Mouse (Mus musculus) cerebellum, adult 11 months (tissue): ENCODE results near the gene Tmem198b.
"Not testable (repeated sequence)": the region's sequence is repeated elsewhere in the genome, so short reads cannot be mapped to it uniquely, and the experiment has no call there.

Experiments
- DNase-seq: peaks from one replicate; pipeline ENCODE4 v3.0.0; 2022

Gene Tmem198b

GRCm38 (mm10) chr10:128804271-128805091 is at the start of gene Tmem198b:
Tmem198b (minus strand) TSS chr10:128804370.
- DNase-seq = peak; percentile 65

- DNase-seq = no peak
Measured at GRCm38 (mm10) chr10:128850339-128850738, 46.2 kb upstream of the Tmem198b start.

GRCm38 (mm10) chr10:128848426-128848825 is 44.3 kb upstream of the Tmem198b start:
- DNase-seq = no peak

GRCm38 (mm10) chr10:128846664-128847063 is 42.5 kb upstream of the Tmem198b start:
- no peak for DNase-seq

DNA sequence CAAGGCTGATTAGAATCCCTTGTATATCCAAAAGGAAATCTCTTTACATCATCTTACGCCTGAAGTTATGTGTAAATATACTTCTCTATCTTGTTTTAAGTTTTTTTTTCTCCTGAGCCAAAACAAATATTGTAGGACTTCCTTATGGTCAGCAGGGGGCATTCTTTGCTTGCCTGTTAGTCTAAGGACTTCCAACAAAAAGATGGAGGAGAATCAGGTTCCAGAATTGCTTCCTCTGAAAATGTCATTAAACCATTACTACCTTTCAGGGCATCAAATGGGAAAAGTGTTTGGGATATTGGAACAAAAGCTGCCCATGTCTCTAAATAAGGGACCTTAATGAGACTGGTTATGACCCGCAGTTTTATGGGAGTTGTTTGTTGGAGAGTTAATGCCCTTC is 41.3 kb upstream of the Tmem198b start:
- no peak for DNase-seq

- DNase-seq = no peak
Measured at GRCm38 (mm10) chr10:128843260-128843659, 39.1 kb upstream of the Tmem198b start.

GRCm38 (mm10) chr10:128840612-128841011 is 36.4 kb upstream of the Tmem198b start:
- DNase-seq = no peak

DNA sequence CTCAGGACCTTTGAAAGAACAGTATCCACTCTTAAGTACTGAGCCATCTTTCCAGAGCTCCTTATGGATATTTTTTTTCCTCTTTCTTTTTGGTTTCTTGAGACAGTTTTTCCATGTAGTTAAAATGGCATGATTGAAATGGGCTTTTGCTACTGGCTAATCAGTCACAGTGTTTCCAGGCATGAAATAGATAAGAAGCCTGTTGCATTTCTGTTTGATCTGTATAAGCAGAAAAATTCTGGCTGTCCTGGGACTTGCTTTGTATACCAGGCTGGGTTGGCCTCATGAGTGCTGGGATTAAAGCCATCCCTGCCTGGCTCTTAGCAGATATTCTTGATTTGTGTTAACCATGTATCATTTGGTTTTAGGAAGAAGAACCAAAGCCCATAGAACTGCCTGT is 35.3 kb upstream of the Tmem198b start:
- DNase-seq = no peak

- DNase-seq = no peak
Measured at GRCm38 (mm10) chr10:128837400-128837799, 33.2 kb upstream of the Tmem198b start.

DNA sequence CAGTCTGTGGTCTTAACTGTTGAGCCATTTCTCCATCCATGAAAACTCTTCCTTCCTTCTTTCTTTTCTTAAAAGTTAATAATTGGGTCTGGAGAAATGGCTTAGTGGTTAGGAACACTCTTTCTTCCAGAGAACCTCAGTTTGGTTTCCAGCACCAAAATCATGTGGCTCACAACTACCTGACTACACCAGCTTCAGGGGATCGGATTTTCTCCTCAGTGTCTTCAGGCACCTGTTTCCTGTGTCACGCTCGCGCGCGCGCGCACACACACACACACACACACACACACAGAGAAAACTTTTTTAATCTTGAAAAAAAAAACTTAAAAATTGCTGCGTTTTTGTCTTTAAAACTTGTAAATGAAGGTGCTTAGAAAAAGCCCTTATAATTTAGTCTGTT is 19.7 kb upstream of the Tmem198b start:
- DNase-seq = no peak

DNA sequence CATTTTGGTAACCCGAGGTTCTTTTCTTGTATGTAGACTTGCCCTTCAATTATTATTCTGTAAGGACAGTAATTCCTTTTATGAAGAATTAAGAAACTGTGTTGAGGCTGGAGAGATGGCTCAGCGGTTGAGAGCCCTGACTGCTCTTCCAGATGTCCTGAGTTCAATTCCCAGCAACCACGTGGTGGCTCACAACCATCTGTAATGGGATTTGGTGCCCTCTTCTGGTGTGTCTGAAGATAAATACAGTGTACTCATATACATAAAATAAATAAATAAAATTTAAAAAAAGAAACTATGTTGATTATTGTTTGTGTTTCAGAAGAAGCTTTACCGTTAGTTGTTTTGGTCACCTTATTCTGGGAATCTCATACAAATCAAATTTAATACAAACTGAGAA is 18.9 kb upstream of the Tmem198b start:
- DNase-seq = not testable (repeated sequence)

DNA sequence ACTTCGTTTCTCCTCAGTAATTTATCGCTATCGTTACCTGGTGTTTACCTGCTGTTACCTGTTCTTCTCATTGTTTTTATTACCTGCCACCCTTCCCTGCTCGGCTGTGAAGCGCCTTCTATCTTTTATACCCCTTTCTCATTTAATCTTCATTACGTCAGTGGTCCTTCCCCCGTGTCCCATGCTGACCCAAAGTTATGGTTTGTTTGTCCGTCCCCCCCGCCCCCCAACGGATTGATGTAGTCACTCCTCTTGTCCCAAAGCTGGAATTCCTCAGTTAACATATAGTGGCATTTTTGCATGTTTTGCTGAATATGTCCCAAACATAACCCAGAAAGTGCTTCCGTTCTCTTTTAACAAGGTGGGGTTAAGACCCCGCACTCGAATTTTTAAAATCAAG is 18.0 kb upstream of the Tmem198b start:
- no peak for DNase-seq

GRCm38 (mm10) chr10:128821358-128822056 is 17.3 kb upstream of the Tmem198b start, which contains the start of gene Ormdl2:
Ormdl2 (minus strand) TSS chr10:128821645.
- DNase-seq = peak; percentile 99

DNA sequence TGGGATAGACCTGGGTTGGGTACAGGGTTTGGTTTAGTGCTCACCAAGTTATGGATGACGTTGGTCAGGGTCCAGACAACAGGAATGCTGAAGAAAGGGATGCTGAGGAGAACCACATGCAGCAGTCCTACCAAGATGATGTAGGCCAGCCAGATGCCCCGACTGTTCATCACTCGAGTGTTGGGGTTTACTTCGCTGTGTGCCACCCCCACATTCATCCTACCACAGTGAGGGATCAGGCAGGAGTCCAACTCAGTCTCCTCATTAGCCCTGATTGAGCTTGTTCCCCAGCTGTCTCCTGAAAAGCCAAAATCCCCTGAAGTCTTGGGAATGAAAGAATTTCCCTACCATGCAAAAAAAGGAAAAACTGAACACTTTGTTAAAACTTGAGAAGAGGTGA is 16.0 kb upstream of the Tmem198b start:
- no peak for DNase-seq

DNA sequence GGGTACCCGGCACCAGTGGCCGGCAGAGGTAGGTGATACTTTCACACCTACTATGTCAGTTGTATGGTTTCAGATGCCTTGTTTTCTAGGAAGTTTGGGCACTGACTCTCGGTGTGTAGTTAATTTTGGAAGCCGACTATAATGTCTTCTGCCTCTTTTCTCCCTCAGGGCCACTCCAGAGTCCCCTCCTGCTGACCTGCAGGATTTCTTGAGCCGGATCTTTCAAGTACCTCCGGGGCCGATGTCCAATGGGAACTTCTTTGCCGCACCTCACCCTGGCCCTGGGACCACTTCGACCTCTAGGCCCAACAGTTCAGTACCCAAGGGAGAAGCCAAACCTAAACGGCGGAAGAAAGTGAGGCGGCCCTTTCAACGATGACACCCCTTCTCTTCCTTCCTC is 12.9 kb upstream of the Tmem198b start, which contains the start of gene Sarnp:
Gene Sarnp (plus strand): TSS at position 301 of the 400 bp plus-strand sequence.
- no peak for DNase-seq

- DNase-seq = no peak
Measured at GRCm38 (mm10) chr10:128807018-128807417, 2.8 kb upstream of the Tmem198b start.

DNA sequence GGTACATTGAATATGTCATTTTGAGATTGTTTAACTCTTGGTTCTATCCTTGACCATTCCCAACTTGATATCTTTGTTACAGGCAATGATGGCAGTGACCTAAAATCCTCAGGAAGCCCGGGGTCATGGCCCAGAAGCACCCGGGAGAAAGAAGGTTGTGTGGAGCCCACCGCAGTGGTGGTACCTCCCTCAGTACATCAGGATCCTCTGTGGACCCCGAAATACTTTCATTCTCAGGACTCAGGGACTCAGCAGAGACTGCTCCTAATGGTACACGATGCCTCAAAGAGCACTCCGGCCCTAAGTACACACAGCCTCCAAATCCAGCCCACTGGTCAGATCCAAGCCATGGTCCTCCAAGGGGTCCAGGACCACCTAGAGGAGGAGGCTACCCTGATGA is 1.9 kb upstream of the Tmem198b start:
- no peak for DNase-seq

DNA sequence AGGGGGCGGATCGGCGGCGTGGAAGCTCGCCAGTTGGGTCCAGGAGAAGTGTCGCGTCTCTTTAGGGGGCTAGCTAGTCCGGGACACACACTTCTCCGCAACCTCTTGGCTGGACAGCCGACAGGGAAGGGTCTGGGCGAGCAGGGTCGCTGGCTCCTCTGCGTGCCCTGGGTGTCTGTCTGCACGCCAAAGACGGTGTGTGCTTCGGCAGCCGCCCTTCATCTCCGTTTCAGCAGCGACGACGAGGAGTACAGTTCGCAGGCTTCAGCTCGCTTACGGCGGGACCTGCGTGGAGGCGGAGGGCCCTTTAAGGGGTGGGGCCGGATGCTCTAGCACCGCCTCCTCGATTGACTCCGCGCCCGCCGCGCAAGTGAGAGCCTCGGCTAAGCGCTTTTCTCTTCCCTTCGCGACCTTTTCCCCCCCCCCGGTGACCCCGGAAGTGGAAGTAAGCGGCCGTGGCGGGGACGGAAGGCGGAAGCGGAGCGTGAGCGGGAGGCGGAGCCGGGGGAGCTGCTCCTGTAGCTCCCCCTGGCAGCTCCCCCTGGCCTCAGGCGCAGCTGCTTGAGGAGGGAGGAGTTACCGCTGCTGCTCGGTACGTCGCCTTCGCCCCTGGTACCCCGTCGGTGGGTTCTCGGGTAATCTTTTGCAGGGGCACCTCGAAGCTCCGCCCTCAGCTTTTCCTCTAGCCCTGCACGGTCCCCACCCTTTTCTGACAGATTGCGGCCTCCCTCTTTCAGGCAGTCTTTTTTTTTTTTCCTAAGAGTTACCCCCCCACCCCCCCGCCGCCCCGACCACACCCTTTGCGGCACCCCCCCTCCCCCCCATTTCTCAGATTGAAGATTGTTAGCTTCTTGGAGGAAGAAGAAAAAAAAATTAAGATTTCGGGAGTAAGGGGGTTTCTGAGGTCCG is 1.2 kb upstream of the Tmem198b start:
- DNase-seq = peak; percentile 93

- DNase-seq = peak; percentile 60
Measured at GRCm38 (mm10) chr10:128803771-128804270, 349 bp downstream of the Tmem198b start, which contains the start of gene Dnajc14. Dnajc14 (plus strand) TSS chr10:128804062.

- no peak for DNase-seq
Measured at GRCm38 (mm10) chr10:128803361-128803760, 809 bp downstream of the Tmem198b start.

DNA sequence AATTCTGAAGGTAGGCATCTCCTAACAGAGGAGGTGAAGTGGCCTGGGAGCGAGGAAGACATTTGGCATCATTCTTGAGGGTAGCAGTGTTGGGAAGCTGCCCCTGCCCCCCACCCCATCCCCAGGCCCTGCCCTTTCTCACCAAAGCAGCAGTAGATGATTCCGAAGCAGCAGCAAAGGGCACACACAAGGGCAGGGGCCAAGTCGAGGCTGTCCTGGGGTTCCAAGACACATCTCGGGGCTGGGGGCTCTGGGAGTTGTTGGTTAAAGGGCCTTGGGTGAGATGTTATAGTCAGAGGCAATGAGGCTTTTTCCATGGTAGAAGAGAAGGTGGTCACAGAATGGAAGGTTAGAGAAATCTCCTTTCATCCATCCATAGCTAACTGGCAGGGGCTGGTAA is 1.2 kb downstream of the Tmem198b start:
- DNase-seq = no peak

DNA sequence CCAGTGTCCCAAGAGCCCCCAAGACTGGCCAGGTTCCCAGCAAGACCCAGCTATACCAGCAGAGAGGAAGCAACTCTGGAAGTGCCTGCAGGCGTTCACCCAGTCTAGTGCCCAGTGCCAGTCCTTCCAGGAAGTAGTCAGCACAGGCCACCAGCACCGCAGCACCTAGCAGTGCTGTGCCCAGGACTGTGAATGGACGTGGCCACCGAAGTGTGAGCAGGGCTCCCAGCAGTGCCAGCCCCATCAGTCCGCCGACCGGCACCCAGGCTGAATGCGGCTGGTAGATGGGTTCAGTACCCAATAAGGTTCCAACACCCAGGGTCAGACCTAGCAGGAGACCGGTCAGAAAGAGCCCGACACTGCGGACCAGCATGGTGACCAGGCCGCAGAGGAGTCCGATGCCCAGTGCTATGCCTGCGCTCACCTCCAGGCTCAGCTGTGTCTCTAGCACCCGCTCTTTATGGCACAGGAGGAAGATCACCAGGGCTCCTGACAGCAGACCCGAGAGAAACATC is 2.1 kb downstream of the Tmem198b start:
- DNase-seq = no peak
